In genomic region chr5:119687856-119688206, GRCm38 (mm10) we compare ENCODE assay signal across 23 mouse cellular contexts. TPM values are rescaled to one million over a fixed set of nuclear protein-coding genes. Genes with fewer than 3 reads are reported as not detected.
DNase-seq lines count a peak whose midpoint lies in the region; ATAC-seq and TF ChIP-seq lines count a peak whose summit lies in the region.
"Had no signal": no experiment of that assay in that cellular context is flagged by ENCODE, and none has a peak within 500 bp of the region (broad histone marks: within the 10 kb centered on the region; RNA-seq: fewer than 3 reads in every experiment).

No protein-coding gene starts in this region.

- H3K36me3 ChIP-seq in lung, embryonic 14.5 days (ENCODE audit: insufficient read depth) = peaks cover 15% of the 10 kb centered on the region
- H3K36me3 ChIP-seq in lung, postnatal 0 days (ENCODE audit: insufficient read depth, low read length) = no peaks in the 10 kb centered on the region
- no peaks in the 10 kb centered on the region for H3K36me3 ChIP-seq in embryonic facial prominence, embryonic 15.5 days
- no peaks in the 10 kb centered on the region for H3K36me3 ChIP-seq in midbrain, embryonic 10.5 days
- H3K36me3 ChIP-seq: heart, embryonic 10.5 days; heart, embryonic 15.5 days; midbrain, embryonic 13.5 days had no signal

- no peaks in the 10 kb centered on the region for H3K9me3 ChIP-seq in lung, embryonic 14.5 days (ENCODE audit: low read depth, low read length)
- no peaks in the 10 kb centered on the region for H3K9me3 ChIP-seq in lung, postnatal 0 days (ENCODE audit: low read length)
- no peaks in the 10 kb centered on the region for H3K9me3 ChIP-seq in embryonic facial prominence, embryonic 15.5 days (replicated peaks)
- H3K9me3 ChIP-seq in midbrain, embryonic 10.5 days (replicated peaks) = no peaks in the 10 kb centered on the region
- H3K9me3 ChIP-seq: forebrain, embryonic 13.5 days; heart, embryonic 10.5 days; heart, embryonic 15.5 days; megakaryocyte, embryonic 14.5 days; midbrain, embryonic 13.5 days had no signal

- peak overlapping the region; percentile 73; the same call in 1 of the 2 replicates for H3K4me2 ChIP-seq in lung, embryonic 14.5 days
- H3K4me2 ChIP-seq in lung, postnatal 0 days (replicated peaks; ENCODE audit: low read depth, low read length) = no peak overlapping the region
- peak overlapping the region; percentile 65 for H3K4me2 ChIP-seq in embryonic facial prominence, embryonic 15.5 days (replicated peaks)
- H3K4me2 ChIP-seq: forebrain, embryonic 13.5 days; hindbrain, embryonic 14.5 days; midbrain, embryonic 13.5 days had no signal

- H3K4me1 ChIP-seq in lung, embryonic 14.5 days (ENCODE audit: insufficient read depth) = peaks cover 22% of the 10 kb centered on the region
- H3K4me1 ChIP-seq in lung, postnatal 0 days (ENCODE audit: insufficient read depth, low read depth, low read length) = no peaks in the 10 kb centered on the region; the same call in 1 of the 2 replicates
- H3K4me1 ChIP-seq in embryonic facial prominence, embryonic 15.5 days = peaks cover 45% of the 10 kb centered on the region
- peaks cover 22% of the 10 kb centered on the region for H3K4me1 ChIP-seq in midbrain, embryonic 10.5 days
- H3K4me1 ChIP-seq: forebrain, embryonic 13.5 days had no signal

- H3K4me3 ChIP-seq in lung, embryonic 14.5 days (ENCODE audit: low read depth, low read length) = no peak overlapping the region
- H3K4me3 ChIP-seq in lung, postnatal 0 days (ENCODE audit: low read depth, low read length) = no peak overlapping the region
- peak overlapping the region; percentile 40 for H3K4me3 ChIP-seq in embryonic facial prominence, embryonic 15.5 days (replicated peaks)
- H3K4me3 ChIP-seq in midbrain, embryonic 10.5 days = no peak overlapping the region
- H3K4me3 ChIP-seq: forebrain, embryonic 13.5 days; heart, embryonic 15.5 days; megakaryocyte, embryonic 14.5 days; midbrain, embryonic 13.5 days had no signal

- TF ChIP-seq CTCF in lung, embryonic 14.5 days (IDR thresholded peaks at IDR 0.05; ENCODE audit: low read depth) = no peak
- TF ChIP-seq CTCF in lung, postnatal 0 days (IDR thresholded peaks at IDR 0.05) = no peak

- 35% methylated on average over 22 of the region's 22 CpGs for WGBS in lung, embryonic 14.5 days
- 43% methylated on average over 22 of the region's 22 CpGs for WGBS in lung, postnatal 0 days
- 15% methylated on average over 22 of the region's 22 CpGs for WGBS in embryonic facial prominence, embryonic 15.5 days
- 8% methylated on average over 22 of the region's 22 CpGs for WGBS in midbrain, embryonic 10.5 days

- peak; percentile 68 for DNase-seq in heart, adult 11 months
- no peak for DNase-seq in heart, postnatal 14 days
- DNase-seq in lung, embryonic 14.5 days = no peak
- DNase-seq in lung, postnatal 0 days (ENCODE audit: low spot score) = no peak
- no peak for DNase-seq in thymus, postnatal 14 days
- no peak for DNase-seq in midbrain, embryonic 10.5 days (ENCODE audit: low spot score)
- no peak for DNase-seq in T-cell, adult 2 months (ENCODE audit: low spot score)
- DNase-seq: adrenal gland, postnatal 36 days; cerebellum, adult 2 months; gastrocnemius, postnatal 14 days; heart, postnatal 36 days; kidney, postnatal 14 days; left cerebral cortex, postnatal 4 days; lung, postnatal 4 days had no signal

- H3K9ac ChIP-seq in lung, embryonic 14.5 days = no peak overlapping the region
- H3K9ac ChIP-seq in lung, postnatal 0 days (replicated peaks; ENCODE audit: low read depth) = no peak overlapping the region
- H3K9ac ChIP-seq in embryonic facial prominence, embryonic 15.5 days = no peak overlapping the region
- H3K9ac ChIP-seq: forebrain, embryonic 13.5 days; heart, embryonic 15.5 days; hindbrain, embryonic 14.5 days; midbrain, embryonic 13.5 days had no signal

- TF ChIP-seq EP300 in lung, postnatal 0 days (IDR thresholded peaks at IDR 0.05) = no peak

- H3K27ac ChIP-seq in lung, embryonic 14.5 days (ENCODE audit: low read depth) = no peak overlapping the region
- no peak overlapping the region for H3K27ac ChIP-seq in lung, postnatal 0 days (ENCODE audit: low read length)
- peak overlapping the region; percentile 87; the same call in 1 of the 2 replicates for H3K27ac ChIP-seq in embryonic facial prominence, embryonic 15.5 days (replicated peaks)
- no peak overlapping the region for H3K27ac ChIP-seq in midbrain, embryonic 10.5 days (replicated peaks)
- H3K27ac ChIP-seq: forebrain, embryonic 13.5 days; heart, embryonic 15.5 days; hindbrain, embryonic 14.5 days; midbrain, embryonic 13.5 days had no signal

- intact Hi-C loops in heart, postnatal 14 days (cut with DNase I) = no loop called here

- ATAC-seq in lung, embryonic 14.5 days (ENCODE audit: insufficient read depth) = no peak
- no peak for ATAC-seq in lung, postnatal 0 days
- no peak for ATAC-seq in embryonic facial prominence, embryonic 15.5 days (ENCODE audit: insufficient number of reproducible peaks, low FRiP score, low TSS enrichment, low read depth)
- ATAC-seq: intestine, postnatal 0 days had no signal

- H3K27me3 ChIP-seq in lung, embryonic 14.5 days (ENCODE audit: insufficient read depth, low read length) = peaks cover 56% of the 10 kb centered on the region
- H3K27me3 ChIP-seq in lung, postnatal 0 days (replicated peaks; ENCODE audit: insufficient read depth, low read length) = peaks cover 16% of the 10 kb centered on the region
- H3K27me3 ChIP-seq in embryonic facial prominence, embryonic 15.5 days = peaks cover 56% of the 10 kb centered on the region
- peaks cover 100% of the 10 kb centered on the region for H3K27me3 ChIP-seq in midbrain, embryonic 10.5 days (ENCODE audit: low read depth, poor library complexity, severe bottlenecking)

RNA-seq across cellular contexts. Expression of gene Tbx3, which starts 17.4 kb away (rescaled TPM):
- total RNA-seq in heart, postnatal 14 days (2021) = 10 to 100 TPM; 15.1 to 17.8 TPM
- 82.1 and 84.8 TPM in 2 replicates for polyA plus RNA-seq in lung, embryonic 14.5 days (2014; fragmentation: Nextera tagmentation; extraction: Ambion mirVana)
- polyA plus RNA-seq in lung, postnatal 0 days (2015; fragmentation: Nextera tagmentation; extraction: Ambion mirVana) = 44.7 and 54.8 TPM in 2 replicates
- polyA plus RNA-seq in embryonic facial prominence, embryonic 15.5 days (2015; fragmentation: Nextera tagmentation; extraction: Ambion mirVana) = 38.8 and 42.1 TPM in 2 replicates
- 3.9 and 7.2 TPM in 2 replicates for polyA plus RNA-seq in midbrain, embryonic 10.5 days (2016; fragmentation: Nextera tagmentation; extraction: Ambion mirVana)
- total RNA-seq: granulocyte monocyte progenitor cell, adult 5-6 weeks had no signal
